Mouse (Mus musculus): Measurements from ENCODE around the gene Pcna. TPM values are rescaled to one million over a fixed set of nuclear protein-coding genes. Genes with fewer than 3 reads are reported as not detected.
"Not testable (repeated sequence)": the region's sequence is repeated elsewhere in the genome, so short reads cannot be mapped to it uniquely, and the experiment has no call there.

Gene Pcna
- total RNA-seq (2017) = 123 and 149 TPM in 2 replicates

DNA sequence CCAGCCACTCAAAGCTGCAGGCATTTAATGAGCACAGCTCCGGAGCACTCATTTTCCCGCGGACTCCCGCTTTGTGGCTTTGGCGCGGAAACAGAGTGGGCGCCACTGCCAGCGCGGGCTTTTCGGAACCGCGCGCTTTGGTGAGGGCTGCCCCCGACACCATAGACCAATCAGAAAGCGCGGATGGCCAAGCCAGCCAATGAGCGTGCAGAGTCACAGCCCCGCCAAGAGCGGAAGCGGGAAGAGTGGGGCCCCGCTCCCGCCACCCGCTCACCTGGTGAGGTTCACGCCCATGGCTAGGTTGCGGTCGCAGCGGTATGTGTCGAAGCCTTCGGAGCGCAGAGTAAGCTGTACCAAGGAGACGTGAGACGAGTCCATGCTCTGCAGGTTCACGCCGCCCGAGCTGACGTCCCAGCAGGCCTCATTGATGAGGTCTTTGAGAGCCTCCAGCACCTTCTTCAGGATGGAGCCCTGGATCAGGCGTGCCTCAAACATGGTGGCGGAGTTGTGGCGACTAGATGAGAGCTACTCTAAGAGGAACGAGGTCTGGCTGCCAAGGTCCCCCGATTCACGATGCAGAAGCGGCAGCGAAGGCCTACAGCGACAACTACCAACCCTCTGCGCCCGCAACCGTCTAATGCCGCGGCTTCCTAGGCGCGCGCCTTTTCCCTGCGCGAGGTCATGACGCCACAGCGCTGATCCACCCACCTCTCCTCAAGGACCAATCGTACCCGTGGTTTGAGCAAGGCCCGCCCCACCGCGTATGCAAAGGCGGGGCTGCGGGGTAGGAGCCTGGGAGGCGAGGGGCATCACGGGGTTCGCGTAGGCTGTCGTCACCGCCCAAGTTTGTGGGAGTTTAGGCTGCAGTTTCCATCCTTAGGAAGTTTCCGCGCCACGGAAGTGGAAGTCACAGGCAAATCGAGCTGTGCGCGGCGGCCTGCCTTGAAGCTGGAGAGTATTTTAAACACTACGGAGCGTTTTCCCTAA lies at the start of gene Pcna:
Gene Pcna, minus strand, starts transcription at position 773 of the 987 bp plus-strand sequence.
- ATAC-seq (ENCODE audit: extremely low read depth, insufficient number of reproducible peaks, low FRiP score, poor library complexity, severe bottlenecking) = peak; percentile 98

DNA sequence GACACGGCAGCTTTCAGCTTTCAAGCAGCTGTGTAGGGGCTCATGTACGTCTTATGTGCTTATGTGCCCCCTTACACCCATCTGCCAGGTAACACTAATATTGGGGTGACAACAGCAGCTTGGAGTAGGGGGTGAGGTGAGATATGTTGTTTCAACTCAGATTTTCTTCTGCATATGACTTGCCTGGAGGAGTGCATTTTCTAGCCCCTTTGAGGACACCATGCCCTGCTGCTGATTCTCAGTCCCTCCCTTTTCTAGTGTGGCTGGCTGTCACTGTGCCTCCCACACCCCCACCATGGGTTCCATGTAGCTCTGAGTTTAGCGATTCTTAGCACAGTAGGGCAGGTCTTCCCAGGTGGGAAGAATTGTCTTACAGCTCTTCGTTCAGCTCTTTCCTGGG lies 48.3 kb upstream of the Pcna start:
- no peak for ATAC-seq (ENCODE audit: extremely low read depth, insufficient number of reproducible peaks, low FRiP score, poor library complexity, severe bottlenecking)

DNA sequence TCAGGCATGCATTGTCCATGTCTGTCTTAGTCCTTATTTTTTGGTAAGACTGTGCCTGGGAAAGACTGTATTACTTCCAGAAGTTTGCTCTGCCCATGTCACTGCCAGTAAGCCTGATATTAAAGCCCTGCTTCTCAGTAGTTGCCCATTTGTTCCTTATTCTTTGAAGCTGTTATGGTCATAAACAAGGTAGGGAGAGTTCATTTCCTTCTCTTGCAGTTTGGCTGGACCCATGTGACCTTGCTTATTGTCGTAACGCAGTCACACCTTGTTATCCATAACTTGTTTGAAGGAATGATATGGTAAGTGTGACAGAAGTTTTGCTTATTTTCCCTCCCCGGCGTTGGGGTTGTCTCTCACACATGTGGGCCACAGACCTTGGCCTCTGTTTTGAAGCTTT lies 45.1 kb upstream of the Pcna start:
- no peak for ATAC-seq (ENCODE audit: extremely low read depth, insufficient number of reproducible peaks, low FRiP score, poor library complexity, severe bottlenecking)

- ATAC-seq (ENCODE audit: extremely low read depth, insufficient number of reproducible peaks, low FRiP score, poor library complexity, severe bottlenecking) = no peak
These were observed 40.8 kb upstream of the Pcna start for GRCm38 (mm10) chr2:132293694-132294450.

GRCm38 (mm10) chr2:132292083-132292482 lies 39.0 kb upstream of the Pcna start:
- ATAC-seq (ENCODE audit: extremely low read depth, insufficient number of reproducible peaks, low FRiP score, poor library complexity, severe bottlenecking) = no peak

DNA sequence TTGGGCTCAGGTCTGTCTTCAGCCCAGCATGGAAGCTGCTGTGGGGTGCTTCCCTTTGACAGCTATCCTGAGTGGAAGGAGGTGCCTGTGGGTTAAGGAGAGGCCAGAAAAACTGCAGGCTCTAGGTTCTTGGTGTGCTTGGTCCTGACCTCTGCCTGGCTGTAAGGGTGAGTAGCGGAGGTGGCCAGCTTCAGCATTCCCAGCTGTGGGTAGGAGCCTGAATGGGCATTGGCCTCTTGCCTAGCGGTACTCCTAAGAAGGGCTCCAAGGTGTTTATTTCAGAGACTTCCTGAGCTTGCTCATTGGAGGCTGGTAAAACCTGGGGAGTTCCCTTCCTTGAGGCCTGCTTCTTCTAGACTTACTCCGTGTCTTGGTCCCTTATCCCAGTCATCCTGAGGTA lies 38.2 kb upstream of the Pcna start:
- ATAC-seq (ENCODE audit: extremely low read depth, insufficient number of reproducible peaks, low FRiP score, poor library complexity, severe bottlenecking) = no peak

- no peak for ATAC-seq (ENCODE audit: extremely low read depth, insufficient number of reproducible peaks, low FRiP score, poor library complexity, severe bottlenecking)
These were observed 37.7 kb upstream of the Pcna start for GRCm38 (mm10) chr2:132290808-132291207.

- ATAC-seq (ENCODE audit: extremely low read depth, insufficient number of reproducible peaks, low FRiP score, poor library complexity, severe bottlenecking) = peak; percentile 40; the same call in 1 of the 2 replicates
These were observed 36.1 kb upstream of the Pcna start for GRCm38 (mm10) chr2:132289213-132289612.

- ATAC-seq (ENCODE audit: extremely low read depth, insufficient number of reproducible peaks, low FRiP score, poor library complexity, severe bottlenecking) = no peak
These were observed 33.4 kb upstream of the Pcna start for GRCm38 (mm10) chr2:132286376-132287076.

GRCm38 (mm10) chr2:132285722-132286121 lies 32.6 kb upstream of the Pcna start:
- ATAC-seq (ENCODE audit: extremely low read depth, insufficient number of reproducible peaks, low FRiP score, poor library complexity, severe bottlenecking) = not testable (repeated sequence)

DNA sequence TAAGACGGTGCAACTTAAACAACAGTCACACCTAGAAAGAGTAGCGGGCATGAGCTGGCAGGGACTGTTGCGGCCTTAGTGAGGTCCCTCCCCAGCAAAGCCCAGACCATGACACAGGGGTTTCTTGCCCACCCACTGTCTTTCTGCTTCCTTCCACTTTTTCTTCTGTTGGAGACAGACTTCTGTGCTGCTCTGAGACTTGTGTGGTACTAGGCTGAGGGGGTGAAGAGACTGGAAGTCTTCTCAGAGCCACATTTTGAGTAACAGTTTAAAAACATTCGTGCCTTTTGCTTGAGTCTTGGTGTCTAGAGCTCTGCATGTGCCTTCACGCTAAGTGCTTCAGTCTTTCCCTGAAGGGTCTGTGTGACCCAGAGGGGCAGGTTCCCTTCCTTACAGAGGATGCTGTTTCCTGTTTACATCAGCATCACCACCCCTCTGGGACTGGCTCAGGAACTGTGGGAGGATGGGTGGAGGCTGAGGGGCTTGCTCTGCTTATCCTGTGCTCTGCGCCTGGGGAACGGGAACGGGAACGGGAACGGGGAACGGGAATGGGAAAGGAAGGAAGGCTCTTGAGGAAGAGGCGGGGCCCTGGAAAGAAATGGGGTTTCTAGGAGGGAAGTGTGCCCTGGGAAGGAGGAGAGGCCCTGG lies 31.5 kb upstream of the Pcna start:
- ATAC-seq (ENCODE audit: extremely low read depth, insufficient number of reproducible peaks, low FRiP score, poor library complexity, severe bottlenecking) = no peak

- no peak for ATAC-seq (ENCODE audit: extremely low read depth, insufficient number of reproducible peaks, low FRiP score, poor library complexity, severe bottlenecking)
These were observed 30.3 kb upstream of the Pcna start for GRCm38 (mm10) chr2:132283236-132284070.

DNA sequence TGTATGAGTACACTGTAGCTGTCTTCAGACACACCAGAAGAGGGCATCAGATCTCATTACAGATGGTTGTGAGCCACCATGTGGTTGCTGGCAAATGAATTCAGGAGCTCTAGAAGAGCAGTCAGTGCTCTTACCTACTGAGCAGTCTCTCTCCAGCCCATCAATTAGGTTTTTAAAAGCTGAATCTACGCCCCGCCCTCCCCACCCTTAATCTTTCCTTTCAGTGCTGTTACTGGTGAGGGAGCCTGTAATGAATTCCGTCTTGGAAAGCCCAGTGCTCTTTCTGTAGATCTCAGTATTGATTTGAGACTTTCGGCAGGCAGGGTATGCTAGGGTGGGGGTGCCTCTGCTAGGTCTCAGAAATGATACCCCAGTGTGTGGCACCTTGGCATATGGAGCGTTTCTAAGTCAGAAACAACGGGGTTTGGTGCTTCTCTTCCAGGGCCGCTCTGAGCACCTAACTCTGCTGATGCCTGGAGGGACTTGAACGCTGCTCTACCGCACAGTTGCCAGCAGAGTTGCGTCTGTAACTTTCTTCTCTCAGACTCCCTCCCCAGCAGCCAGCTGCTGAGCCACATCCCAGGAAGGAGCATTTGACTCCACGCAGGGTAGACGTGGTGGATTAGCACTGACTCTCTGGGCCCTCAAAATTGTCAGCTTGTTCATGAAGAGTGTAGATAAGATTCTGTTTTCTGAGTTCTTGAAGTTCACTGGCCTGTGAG lies 29.5 kb upstream of the Pcna start:
- ATAC-seq (ENCODE audit: extremely low read depth, insufficient number of reproducible peaks, low FRiP score, poor library complexity, severe bottlenecking) = no peak

GRCm38 (mm10) chr2:132281560-132282452 lies 28.7 kb upstream of the Pcna start:
- ATAC-seq (ENCODE audit: extremely low read depth, insufficient number of reproducible peaks, low FRiP score, poor library complexity, severe bottlenecking) = peak; percentile 65

GRCm38 (mm10) chr2:132280518-132281120 lies 27.5 kb upstream of the Pcna start:
- ATAC-seq (ENCODE audit: extremely low read depth, insufficient number of reproducible peaks, low FRiP score, poor library complexity, severe bottlenecking) = no peak

- no peak for ATAC-seq (ENCODE audit: extremely low read depth, insufficient number of reproducible peaks, low FRiP score, poor library complexity, severe bottlenecking)
These were observed 26.9 kb upstream of the Pcna start for GRCm38 (mm10) chr2:132279978-132280377.

Data from neutrophil, adult 5-6 weeks (primary cell).